Mouse (Mus musculus) stomach, postnatal 0 days (tissue): ENCODE data around the gene Pprc1. TPM values are rescaled to one million over a fixed set of nuclear protein-coding genes. Genes with fewer than 3 reads are reported as not detected.

Experiments
- ATAC-seq: fragments of 200-750 bp; cut with Nextera tagmentation; 2 replicates; pipeline ENCODE4 v1.8.0; 2017; ENCODE audit not compliant: low FRiP score, low TSS enrichment
- DNase-seq: peaks from one replicate; pipeline ENCODE4 v3.0.0-alpha.2; 2016; ENCODE audit warnings: low spot score
- H3K27ac ChIP-seq: fragments of 300-500 bp; sonication (generic); replicated peaks from 2 replicates; pipeline ENCODE4 v1.5.1; 2014; ENCODE audit warnings: mild to moderate bottlenecking, control low read depth
- H3K27me3 ChIP-seq: fragments of 300-500 bp; sonication (generic); 2 replicates; pipeline ENCODE4 v1.6.1; 2014; ENCODE audit warnings: low read length; ENCODE audit not compliant: control insufficient read depth, insufficient read depth
- H3K36me3 ChIP-seq: fragments of 300-500 bp; sonication (generic); 2 replicates; pipeline ENCODE4 v1.6.1; 2014; ENCODE audit warnings: low read length, mixed read lengths; ENCODE audit not compliant: control insufficient read depth, insufficient read depth
- H3K4me1 ChIP-seq: fragments of 300-500 bp; sonication (generic); replicated peaks from 2 replicates; pipeline ENCODE4 v1.6.1; 2014; ENCODE audit warnings: antibody characterized with exemption; ENCODE audit not compliant: control insufficient read depth, insufficient read depth
- H3K4me2 ChIP-seq: fragments of 300-500 bp; sonication (generic); replicated peaks from 2 replicates; pipeline ENCODE4 v1.6.1; 2014; ENCODE audit warnings: low read depth, mild to moderate bottlenecking, control low read depth, moderate library complexity
- H3K4me3 ChIP-seq: fragments of 300-500 bp; sonication (generic); 2 replicates; pipeline ENCODE4 v1.5.1; 2014; ENCODE audit warnings: low read depth, low read length, control low read depth
- H3K9ac ChIP-seq: fragments of 300-500 bp; sonication (generic); 2 replicates; pipeline ENCODE4 v1.6.1; 2014; ENCODE audit warnings: mild to moderate bottlenecking, low read length, control low read depth, mixed read lengths
- H3K9me3 ChIP-seq: fragments of 300-500 bp; sonication (generic); 2 replicates; pipeline ENCODE4 v1.6.1; 2016; ENCODE audit warnings: low read length; ENCODE audit not compliant: control insufficient read depth
- CTCF ChIP-seq: IDR thresholded peaks from 2 replicates; pipeline ENCODE4 v1.5.1; 2016; ENCODE audit warnings: antibody characterized with exemption, low read depth, mild to moderate bottlenecking, moderate library complexity
- EP300 ChIP-seq: optimal IDR thresholded peaks from 2 replicates; pipeline ENCODE3; 2016; ENCODE audit warnings: antibody characterized with exemption
- WGBS: fragments of 180-500 bp; shearing (Covaris S2); extraction: QIAGEN DNeasy Blood & Tissue Kit; methylation state at CpG from one replicate; pipeline ENCODE4 v1.1.7; 2014; 5-methylcytosine and 5-hydroxymethylcytosine counted together
- polyA plus RNA-seq: library from polyadenylated mRNA; unstranded; fragments of >200 nt; fragmentation: Nextera tagmentation; extraction: Ambion mirVana; gene quantifications from 2 replicates; pipeline ENCODE4 v1.2.1, GENCODE M21; 2015

Gene Pprc1
- polyA plus RNA-seq, 1 experiment from 2014 or later = 8.6 TPM

- no peaks in the 10 kb centered on the region for H3K27me3 ChIP-seq
These were observed 42.4 kb upstream of the Pprc1 start for GRCm38 (mm10) chr19:46002279-46002678.

DNA sequence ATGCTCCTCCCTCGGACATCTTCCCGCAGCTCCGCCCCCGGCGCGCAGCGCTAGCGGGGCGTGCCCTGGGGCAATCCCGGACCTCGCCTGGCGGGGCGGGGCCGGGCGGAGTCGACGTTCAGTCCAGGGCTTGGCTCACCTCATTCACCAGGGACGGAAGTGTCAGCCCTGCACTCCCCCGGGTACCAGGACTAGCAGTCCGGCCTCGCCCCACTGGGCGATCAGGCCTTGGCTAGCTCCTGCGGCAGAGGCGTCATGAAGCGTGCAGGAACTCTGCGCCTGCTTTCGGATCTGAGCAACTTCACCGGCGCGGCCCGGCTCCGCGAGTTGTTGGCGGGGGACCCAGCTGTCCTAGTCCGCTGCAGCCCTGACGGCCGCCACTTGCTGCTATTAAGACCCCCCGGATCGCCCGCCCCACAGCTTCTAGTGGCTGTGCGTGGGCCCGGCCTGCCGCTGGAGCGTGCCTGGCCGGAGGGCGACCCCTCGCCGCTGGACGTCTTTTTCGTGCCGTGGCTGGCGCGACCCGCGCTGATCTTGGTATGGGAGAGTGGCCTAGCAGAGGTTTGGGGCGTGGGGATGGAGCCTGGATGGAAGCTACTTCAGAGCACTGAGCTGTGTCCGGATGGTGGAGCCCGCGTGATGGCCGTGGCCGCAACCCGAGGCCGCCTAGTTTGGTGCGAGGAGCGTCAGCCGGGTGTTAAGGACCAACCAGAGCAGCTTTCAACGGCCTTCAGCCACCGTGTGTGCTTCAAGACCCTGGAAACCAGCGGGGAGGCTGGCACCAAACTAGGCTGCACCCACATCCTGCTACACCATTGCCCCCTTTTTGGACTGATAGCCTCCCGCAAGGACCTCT, 41.1 kb upstream of the Pprc1 start, which contains the start of gene Hps6:
TSS of gene Hps6 (plus strand) at position 138 of the 856 bp plus-strand sequence.
- Histone ChIP-seq H3K36me3 (no peaks in the 10 kb centered on the region; the same call in 1 of the 2 replicates), H3K4me2 (peak within 1 kb of the TSS; percentile 98), H3K4me1 (peaks cover 7% of the 10 kb centered on the region; the same call in 1 of the 2 replicates), H3K9ac (peak within 1 kb of the TSS; percentile 84), H3K27me3 (no peaks in the 10 kb centered on the region), H3K9me3 (no peaks in the 10 kb centered on the region), H3K4me3 (peak within 1 kb of the TSS; percentile 73), H3K27ac (peak within 1 kb of the TSS; percentile 75)
- TF ChIP-seq CTCF (no peak; the same call in 1 of the 2 replicates), EP300 (no peak)
- 3% methylated on average over 69 of the region's 70 CpGs for WGBS
- peak; percentile 95 for ATAC-seq
- DNase-seq = peak; percentile 92

More at GRCm38 (mm10) chr19:46002279-46002678, 42.4 kb upstream of the Pprc1 start:
- DNase-seq (no peak), ATAC-seq (no peak)
- Histone ChIP-seq H3K4me3 (no peak overlapping the region), H3K9me3 (no peaks in the 10 kb centered on the region), H3K27ac (no peak overlapping the region), H3K36me3 (no peaks in the 10 kb centered on the region; the same call in 1 of the 2 replicates), H3K4me1 (peaks cover 11% of the 10 kb centered on the region; the same call in 1 of the 2 replicates), H3K4me2 (no peak overlapping the region), H3K9ac (no peak overlapping the region)
- WGBS = 75% methylated on average over 9 of the region's 9 CpGs
- TF ChIP-seq EP300 (no peak), CTCF (no peak)

- Histone ChIP-seq H3K4me3 (no peak overlapping the region), H3K4me1 (peaks cover 7% of the 10 kb centered on the region; the same call in 1 of the 2 replicates), H3K9ac (no peak overlapping the region), H3K9me3 (no peaks in the 10 kb centered on the region), H3K27ac (no peak overlapping the region), H3K4me2 (peak overlapping the region; percentile 98), H3K27me3 (no peaks in the 10 kb centered on the region), H3K36me3 (no peaks in the 10 kb centered on the region; the same call in 1 of the 2 replicates)
- 86% methylated on average over 17 of the region's 17 CpGs for WGBS
- ATAC-seq = no peak
- TF ChIP-seq CTCF = no peak
- no peak for TF ChIP-seq EP300
- DNase-seq = no peak
These were observed 39.7 kb upstream of the Pprc1 start for GRCm38 (mm10) chr19:46004814-46005466.

DNA sequence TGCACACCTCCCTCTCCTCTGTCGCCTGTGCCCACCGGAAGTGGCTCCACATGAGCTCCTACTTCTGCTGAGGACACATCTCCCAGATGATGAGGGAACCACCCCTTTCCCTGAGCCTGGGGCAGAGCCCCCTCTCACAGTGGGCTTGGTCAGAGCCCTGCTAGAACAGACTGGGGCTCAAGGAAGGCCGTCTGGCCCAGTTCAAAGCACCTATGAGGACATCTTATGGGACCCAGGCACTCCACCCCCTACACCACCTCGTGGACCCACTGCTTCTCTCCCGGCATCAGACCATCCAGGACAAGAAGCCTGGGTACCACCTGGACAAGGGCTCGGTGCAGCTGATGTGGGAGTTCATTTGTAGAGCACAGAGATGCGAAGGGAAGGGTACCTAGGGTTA, 39.0 kb upstream of the Pprc1 start:
- H3K36me3 ChIP-seq = no peaks in the 10 kb centered on the region; the same call in 1 of the 2 replicates
- peaks cover 7% of the 10 kb centered on the region; the same call in 1 of the 2 replicates for H3K4me1 ChIP-seq
- H3K27me3 ChIP-seq = no peaks in the 10 kb centered on the region
- H3K4me2 ChIP-seq = no peak overlapping the region
- TF ChIP-seq EP300 (no peak), CTCF (no peak)
- 87% methylated on average over 6 of the region's 7 CpGs for WGBS
- no peak overlapping the region for H3K9ac ChIP-seq
- H3K4me3 ChIP-seq = no peak overlapping the region
- ATAC-seq (no peak), DNase-seq (no peak)
- H3K9me3 ChIP-seq = no peaks in the 10 kb centered on the region
- no peak overlapping the region for H3K27ac ChIP-seq

DNA sequence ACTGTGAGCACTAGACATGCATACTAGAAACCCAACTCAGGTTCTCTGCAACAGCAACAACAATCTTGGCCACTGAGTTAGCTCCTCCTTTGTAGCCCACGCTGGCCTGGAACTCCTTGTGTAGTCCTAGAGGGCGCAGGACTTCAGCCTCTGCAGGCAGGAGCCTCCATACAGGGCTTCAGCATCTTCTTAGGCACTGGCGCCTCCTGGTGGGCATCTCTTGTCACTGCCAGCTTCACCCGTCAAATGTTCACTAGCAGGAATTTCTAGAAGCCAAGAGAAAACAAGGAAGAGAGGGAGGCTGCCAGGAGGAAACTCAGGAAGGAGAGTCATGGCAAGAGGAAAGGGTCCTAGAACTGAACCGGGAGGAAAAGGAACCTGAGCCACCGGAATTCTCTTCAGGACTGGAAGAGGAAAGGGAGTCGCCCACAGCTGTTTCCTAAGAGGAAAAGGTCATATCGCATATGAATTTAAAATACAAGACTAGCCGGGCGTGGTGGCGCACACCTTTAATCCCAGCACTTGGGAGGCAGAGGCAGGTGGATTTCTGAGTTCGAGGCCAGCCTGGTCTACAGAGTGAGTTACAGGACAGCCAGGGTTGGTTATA, 30.0 kb upstream of the Pprc1 start:
- H3K36me3 ChIP-seq = no peaks in the 10 kb centered on the region
- DNase-seq = peak; percentile 92
- no peak overlapping the region for H3K4me2 ChIP-seq
- H3K9me3 ChIP-seq = no peaks in the 10 kb centered on the region
- H3K4me3 ChIP-seq = no peak overlapping the region
- WGBS = 33% methylated on average over 12 of the region's 12 CpGs
- H3K27me3 ChIP-seq = no peaks in the 10 kb centered on the region
- ATAC-seq = peak; percentile 94
- TF ChIP-seq EP300 = no peak
- peak; percentile 99 for TF ChIP-seq CTCF
- H3K27ac ChIP-seq = no peak overlapping the region
- H3K4me1 ChIP-seq = no peaks in the 10 kb centered on the region
- H3K9ac ChIP-seq = no peak overlapping the region
